Mouse (Mus musculus) gastrocnemius, postnatal 10 days (tissue): ENCODE measurements around the gene B9d2. TPM values are rescaled to one million over a fixed set of nuclear protein-coding genes. Genes with fewer than 3 reads are reported as not detected.

Experiments
- DNase-seq: peaks from one replicate; pipeline ENCODE4 v3.0.0; 2021; ENCODE audit warnings: mixed read lengths
- total RNA-seq, 2 experiments: library from RNA; stranded (reverse); gene quantifications; 2 replicates each; pipeline ENCODE4 v1.2.3; 2021

B9d2 gene
- total RNA-seq, 2 experiments from 2014 or later: 10.5 to 10.9 TPM

GRCm38 (mm10) chr7:25731294-25732055 lies 50.9 kb downstream of the B9d2 start:
- DNase-seq: no peak

GRCm38 (mm10) chr7:25734991-25735390 lies 54.4 kb downstream of the B9d2 start:
- no peak for DNase-seq

Other genes starting within 250 kb of the B9d2 start
- 1 to 10 TPM; 4.9 to 7.8 TPM for gene Ceacam1, start 203.2 kb upstream of the B9d2 start, total RNA-seq
- gene Ceacam2, start 140.9 kb upstream of the B9d2 start, total RNA-seq: under 1 TPM; 0.35 to 0.75 TPM
- gene Erich4, start 64.9 kb upstream of the B9d2 start, total RNA-seq: not detected
- 10 to 100 TPM; 24.8 to 24.9 TPM for gene Dmac2, start 61.4 kb upstream of the B9d2 start, total RNA-seq
- gene B3gnt8, start 54.1 kb upstream of the B9d2 start, total RNA-seq: 1 to 10 TPM; 1.9 to 2.5 TPM
- gene Bckdha, start 21.8 kb upstream of the B9d2 start, total RNA-seq: 10 to 100 TPM; 51.9 to 60.8 TPM
- 10 to 100 TPM; 23.6 to 26.0 TPM for gene Exosc5, start 21.6 kb upstream of the B9d2 start, total RNA-seq
- under 1 TPM; 0.45 to 0.47 TPM for gene Tmem91, start 5.6 kb upstream of the B9d2 start, total RNA-seq
- 10 to 100 TPM; 15.2 to 25.6 TPM for gene Tgfb1, start 6.2 kb downstream of the B9d2 start, total RNA-seq
- gene Ccdc97, start 38.3 kb downstream of the B9d2 start, total RNA-seq: 10 to 100 TPM; 31.9 to 39.6 TPM
- gene Hnrnpul1, start 74.0 kb downstream of the B9d2 start, total RNA-seq: 10 to 100 TPM; 91.8 to 98.1 TPM
- gene Axl, start 107.9 kb downstream of the B9d2 start, total RNA-seq: 100 to 1,000 TPM in 1 of 2 experiments, 10 to 100 TPM in 1; 89.3 to 110 TPM
- gene Cyp2s1, start 136.1 kb downstream of the B9d2 start, total RNA-seq: under 1 TPM; 0.27 to 0.52 TPM
- gene Cyp2b10, start 216.8 kb downstream of the B9d2 start, total RNA-seq: not detected